Mouse (Mus musculus) heart, postnatal 36 days (tissue): ENCODE data around the gene Cdk14. TPM values are rescaled to one million over a fixed set of nuclear protein-coding genes. Genes with fewer than 3 reads are reported as not detected.
"Not testable (repeated sequence)": the region's sequence is repeated elsewhere in the genome, so short reads cannot be mapped to it uniquely, and the experiment has no call there.

ENCODE experiments used
- DNase-seq, 2 experiments: peaks; one replicate each; pipeline ENCODE4 v3.0.0; 2021 to 2022
- intact Hi-C: fragments of 180-260 bp; cut with DNase I; formaldehyde crosslinking; loops from one replicate; pipeline ENCODE4 v1.15.1; 2025
- total RNA-seq, 2 experiments: library from RNA; stranded (reverse); gene quantifications; 2 replicates each; pipeline ENCODE4 v1.2.3; 2021

The Cdk14 gene
- total RNA-seq, 2 experiments from 2014 or later: 8.6 to 10.6 TPM

- intact Hi-C loops: loop anchor here (1.0 to 5.0 kb wide), 2 partner anchors 216 to 304 kb away; no protein-coding TSS in a partner anchor
- DNase-seq: no peak
Observed at GRCm38 (mm10) chr5:5266787-5267126, 153.4 kb downstream of the Cdk14 start.

GRCm38 (mm10) chr5:5265861-5266786 is 154.0 kb downstream of the Cdk14 start:
- intact Hi-C loops: loop anchor here (1.0 to 5.0 kb wide), 2 partner anchors 216 to 304 kb away; no protein-coding TSS in a partner anchor
- peak; percentile 39 to 60 for DNase-seq

- no peak for DNase-seq
Observed at GRCm38 (mm10) chr5:5265401-5265841, 154.7 kb downstream of the Cdk14 start.

GRCm38 (mm10) chr5:5264712-5265111 is 155.4 kb downstream of the Cdk14 start:
- intact Hi-C loops: loop anchor here (5.0 kb wide), 2 partner anchors 147 to 218 kb away; no protein-coding TSS in a partner anchor
- DNase-seq: no peak

More at GRCm38 (mm10) chr5:5265401-5265841, 154.7 kb downstream of the Cdk14 start:
- intact Hi-C loops: loop anchor here (5.0 kb wide), 1 partner anchor 217 kb away; no protein-coding TSS in a partner anchor

- peak in 1 of 2 experiments; percentile 8 for DNase-seq
- intact Hi-C loops: loop anchor here (2.0 to 5.0 kb wide), 2 partner anchors 119 to 145 kb away; no protein-coding TSS in a partner anchor
Observed at GRCm38 (mm10) chr5:5261725-5262296, 158.3 kb downstream of the Cdk14 start.

GRCm38 (mm10) chr5:5260966-5261724 is 159.0 kb downstream of the Cdk14 start:
- intact Hi-C loops: loop anchor here (5.0 kb wide), 1 partner anchor 144 kb away; no protein-coding TSS in a partner anchor
- DNase-seq: no peak

- DNase-seq: no peak
Observed at GRCm38 (mm10) chr5:5260309-5260708, 159.8 kb downstream of the Cdk14 start.

GRCm38 (mm10) chr5:5254391-5254790 is 165.7 kb downstream of the Cdk14 start:
- intact Hi-C loops: no loop called here
- no peak for DNase-seq

More at GRCm38 (mm10) chr5:5260309-5260708, 159.8 kb downstream of the Cdk14 start:
- intact Hi-C loops: loop anchor here (5.0 kb wide), 1 partner anchor 143 kb away; no protein-coding TSS in a partner anchor

GRCm38 (mm10) chr5:5253177-5253576 is 166.9 kb downstream of the Cdk14 start:
- no peak for DNase-seq

GRCm38 (mm10) chr5:5247671-5248070 is 172.4 kb downstream of the Cdk14 start:
- intact Hi-C loops: no loop called here
- no peak for DNase-seq

More at GRCm38 (mm10) chr5:5253177-5253576, 166.9 kb downstream of the Cdk14 start:
- intact Hi-C loops: no loop called here

GRCm38 (mm10) chr5:5246534-5247175 is 173.5 kb downstream of the Cdk14 start:
- no peak for DNase-seq
- intact Hi-C loops: no loop called here

- intact Hi-C loops: no loop called here
Observed at GRCm38 (mm10) chr5:5245182-5245581, 174.9 kb downstream of the Cdk14 start.

GRCm38 (mm10) chr5:5243648-5244047 is 176.5 kb downstream of the Cdk14 start:
- intact Hi-C loops: no loop called here
- DNase-seq: no peak

More at GRCm38 (mm10) chr5:5245182-5245581, 174.9 kb downstream of the Cdk14 start:
- no peak for DNase-seq

GRCm38 (mm10) chr5:5242704-5243103 is 177.4 kb downstream of the Cdk14 start:
- DNase-seq: no peak
- intact Hi-C loops: no loop called here

- no peak for DNase-seq
- intact Hi-C loops: no loop called here
Observed at GRCm38 (mm10) chr5:5241088-5241487, 179.0 kb downstream of the Cdk14 start.

- no peak for DNase-seq
- intact Hi-C loops: no loop called here
Observed at GRCm38 (mm10) chr5:5240121-5240520, 180.0 kb downstream of the Cdk14 start.

GRCm38 (mm10) chr5:5234935-5235334 is 185.2 kb downstream of the Cdk14 start:
- DNase-seq, intact Hi-C loops: not testable (repeated sequence)

- intact Hi-C loops: no loop called here
- no peak for DNase-seq
Observed at GRCm38 (mm10) chr5:5226966-5227365, 193.1 kb downstream of the Cdk14 start.

- intact Hi-C loops: no loop called here
- no peak for DNase-seq
Observed at GRCm38 (mm10) chr5:5211780-5212135, 208.4 kb downstream of the Cdk14 start.
